Mouse (Mus musculus) small intestine, adult 2 months (tissue): Measurements from ENCODE around the gene Cryba4. TPM values are rescaled to one million over a fixed set of nuclear protein-coding genes. Genes with fewer than 3 reads are reported as not detected.

Experiments
- H3K27ac ChIP-seq: fragments of 200-500 bp; 2 replicates; pipeline ENCODE4 v1.5.1; 2012; ENCODE audit warnings: low read depth, low read length, control low read depth, inconsistent platforms; ENCODE audit not compliant: insufficient read depth
- H3K27me3 ChIP-seq: fragments of 200-500 bp; 2 replicates; pipeline ENCODE4 v1.6.1; 2012; ENCODE audit warnings: mild to moderate bottlenecking, moderate library complexity, low read length, inconsistent platforms; ENCODE audit not compliant: control insufficient read depth, insufficient read depth
- H3K36me3 ChIP-seq: fragments of 200-500 bp; 2 replicates; pipeline ENCODE4 v1.6.1; 2012; ENCODE audit warnings: mild to moderate bottlenecking, low read length, control low read depth, inconsistent platforms; ENCODE audit not compliant: control insufficient read depth, insufficient read depth
- H3K4me1 ChIP-seq: fragments of 200-500 bp; 2 replicates; pipeline ENCODE4 v1.6.1; 2012; ENCODE audit warnings: low read length, inconsistent platforms, mixed read lengths; ENCODE audit not compliant: control insufficient read depth, insufficient read depth, insufficient read length
- H3K4me3 ChIP-seq: fragments of 200-500 bp; 2 replicates; pipeline ENCODE4 v1.5.1; 2012; ENCODE audit warnings: low read depth, mild to moderate bottlenecking, control low read depth, inconsistent platforms, low read length, moderate library complexity
- CTCF ChIP-seq: fragments of 200-500 bp; IDR thresholded peaks from 2 replicates; pipeline ENCODE4 v1.5.1; 2012; ENCODE audit warnings: low read depth, mild to moderate bottlenecking, control low read depth, inconsistent platforms, low read length, moderate library complexity, mixed read lengths; ENCODE audit not compliant: insufficient replicate concordance, insufficient read length; ENCODE audit errors: extremely low read depth
- POLR2A ChIP-seq: fragments of 200-500 bp; IDR thresholded peaks from 2 replicates; pipeline ENCODE4 v1.6.1; 2012; ENCODE audit warnings: low read depth, mild to moderate bottlenecking, control low read depth, inconsistent platforms, low read length, moderate library complexity
- WGBS: fragments of 180-500 bp; shearing (Covaris S2); methylation state at CpG from one replicate; pipeline ENCODE4 v1.1.7; 2018; 5-methylcytosine and 5-hydroxymethylcytosine counted together
- polyA plus RNA-seq: library from polyadenylated mRNA; depleted of rRNA; stranded (reverse); fragments of >200 nt; gene quantifications from 2 replicates; pipeline ENCODE4 v1.2.3, GENCODE M21; 2012

Gene Cryba4
- polyA plus RNA-seq, 1 experiment: 2.2 TPM

- Histone ChIP-seq H3K27ac (peak overlapping the region; percentile 25; the same call in 1 of the 2 replicates), H3K27me3 (no peaks in the 10 kb centered on the region), H3K4me3 (no peak overlapping the region), H3K36me3 (no peaks in the 10 kb centered on the region), H3K4me1 (peaks cover 18% of the 10 kb centered on the region)
- 33% methylated on average over 6 of the region's 6 CpGs for WGBS
- TF ChIP-seq POLR2A (no peak), CTCF (no peak)
Observed at GRCm38 (mm10) chr5:112296404-112297181, 44.3 kb upstream of the Cryba4 start.

GRCm38 (mm10) chr5:112295564-112295963 lies 43.2 kb upstream of the Cryba4 start:
- H3K4me3 ChIP-seq: no peak overlapping the region
- peaks cover 18% of the 10 kb centered on the region for H3K4me1 ChIP-seq
- no peak for TF ChIP-seq POLR2A
- TF ChIP-seq CTCF: no peak
- 81% methylated on average over 8 of the region's 8 CpGs for WGBS
- H3K27ac ChIP-seq: no peak overlapping the region
- no peaks in the 10 kb centered on the region for H3K27me3 ChIP-seq
- no peaks in the 10 kb centered on the region for H3K36me3 ChIP-seq

- H3K4me1 ChIP-seq: peaks cover 18% of the 10 kb centered on the region
- TF ChIP-seq CTCF (no peak), POLR2A (no peak)
- H3K27ac ChIP-seq: no peak overlapping the region
- H3K27me3 ChIP-seq: no peaks in the 10 kb centered on the region
- 71% methylated on average over 8 of the region's 8 CpGs for WGBS
- no peak overlapping the region for H3K4me3 ChIP-seq
- no peaks in the 10 kb centered on the region for H3K36me3 ChIP-seq
Observed at GRCm38 (mm10) chr5:112295162-112295561, 42.8 kb upstream of the Cryba4 start.

GRCm38 (mm10) chr5:112294696-112295095 lies 42.4 kb upstream of the Cryba4 start:
- peaks cover 18% of the 10 kb centered on the region for H3K4me1 ChIP-seq
- H3K36me3 ChIP-seq: no peaks in the 10 kb centered on the region
- no peak overlapping the region for H3K27ac ChIP-seq
- H3K4me3 ChIP-seq: no peak overlapping the region
- 66% methylated on average over 4 of the region's 4 CpGs for WGBS
- no peaks in the 10 kb centered on the region for H3K27me3 ChIP-seq
- TF ChIP-seq CTCF: no peak
- TF ChIP-seq POLR2A: no peak

GRCm38 (mm10) chr5:112293800-112294199 lies 41.5 kb upstream of the Cryba4 start:
- Histone ChIP-seq H3K27ac (no peak overlapping the region), H3K36me3 (no peaks in the 10 kb centered on the region), H3K4me1 (peaks cover 18% of the 10 kb centered on the region), H3K4me3 (no peak overlapping the region), H3K27me3 (no peaks in the 10 kb centered on the region)
- 47% methylated on average over 2 of the region's 2 CpGs for WGBS
- TF ChIP-seq CTCF (no peak), POLR2A (no peak)

- Histone ChIP-seq H3K27ac (no peak overlapping the region), H3K36me3 (no peaks in the 10 kb centered on the region), H3K27me3 (no peaks in the 10 kb centered on the region), H3K4me1 (peaks cover 23% of the 10 kb centered on the region), H3K4me3 (no peak overlapping the region)
- WGBS: 78% methylated on average over 17 of the region's 17 CpGs
- no peak for TF ChIP-seq POLR2A
- no peak for TF ChIP-seq CTCF
Observed at GRCm38 (mm10) chr5:112292343-112292980, 40.1 kb upstream of the Cryba4 start.

GRCm38 (mm10) chr5:112291866-112292265 lies 39.5 kb upstream of the Cryba4 start:
- TF ChIP-seq POLR2A (no peak), CTCF (no peak)
- no peak overlapping the region for H3K4me3 ChIP-seq
- H3K4me1 ChIP-seq: peaks cover 25% of the 10 kb centered on the region
- H3K27ac ChIP-seq: no peak overlapping the region
- H3K27me3 ChIP-seq: no peaks in the 10 kb centered on the region
- 86% methylated on average over 5 of the region's 5 CpGs for WGBS
- H3K36me3 ChIP-seq: no peaks in the 10 kb centered on the region

GRCm38 (mm10) chr5:112290536-112290880 lies 38.2 kb upstream of the Cryba4 start:
- Histone ChIP-seq H3K36me3 (no peaks in the 10 kb centered on the region), H3K27ac (no peak overlapping the region), H3K27me3 (no peaks in the 10 kb centered on the region), H3K4me1 (peaks cover 26% of the 10 kb centered on the region), H3K4me3 (no peak overlapping the region)
- TF ChIP-seq POLR2A (no peak), CTCF (no peak)
- WGBS: 84% methylated on average over 8 of the region's 8 CpGs
